Mouse (Mus musculus): ENCODE measurements around the gene Dnah7c.

GRCm38 (mm10) chr1:46851586-46851985 lies 426.2 kb downstream of the Dnah7c start:
- TF ChIP-seq POLR2A (IDR thresholded peaks at IDR 0.05; ENCODE audit: insufficient read length, low read depth): no peak
- TF ChIP-seq POLR2AphosphoS2 (IDR thresholded peaks at IDR 0.05; ENCODE audit: insufficient read length, low read depth): no peak
- no peak for TF ChIP-seq MYOG (IDR thresholded peaks at IDR 0.05; ENCODE audit: control insufficient read depth in 1 of 3, insufficient read depth in 1 of 3, insufficient read length in 2 of 3, low read depth in 2 of 3)
- TF ChIP-seq USF1 (IDR thresholded peaks at IDR 0.05; ENCODE audit: low read depth): no peak
- TF ChIP-seq REST (IDR thresholded peaks at IDR 0.05; ENCODE audit: insufficient read depth, insufficient read length): no peak
- TF ChIP-seq MYOD1 (IDR thresholded peaks at IDR 0.05; ENCODE audit: control insufficient read depth in 1 of 3, insufficient read length in 2 of 3, low read depth in 2 of 3): no peak
- TF ChIP-seq E2F4 (IDR thresholded peaks at IDR 0.05; ENCODE audit: insufficient read depth): no peak
- TF ChIP-seq TCF12 (IDR thresholded peaks at IDR 0.05; ENCODE audit: insufficient read depth, poor library complexity, severe bottlenecking): no peak

Measured in myocyte (in vitro differentiated cells).